In the genomic region with DNA sequence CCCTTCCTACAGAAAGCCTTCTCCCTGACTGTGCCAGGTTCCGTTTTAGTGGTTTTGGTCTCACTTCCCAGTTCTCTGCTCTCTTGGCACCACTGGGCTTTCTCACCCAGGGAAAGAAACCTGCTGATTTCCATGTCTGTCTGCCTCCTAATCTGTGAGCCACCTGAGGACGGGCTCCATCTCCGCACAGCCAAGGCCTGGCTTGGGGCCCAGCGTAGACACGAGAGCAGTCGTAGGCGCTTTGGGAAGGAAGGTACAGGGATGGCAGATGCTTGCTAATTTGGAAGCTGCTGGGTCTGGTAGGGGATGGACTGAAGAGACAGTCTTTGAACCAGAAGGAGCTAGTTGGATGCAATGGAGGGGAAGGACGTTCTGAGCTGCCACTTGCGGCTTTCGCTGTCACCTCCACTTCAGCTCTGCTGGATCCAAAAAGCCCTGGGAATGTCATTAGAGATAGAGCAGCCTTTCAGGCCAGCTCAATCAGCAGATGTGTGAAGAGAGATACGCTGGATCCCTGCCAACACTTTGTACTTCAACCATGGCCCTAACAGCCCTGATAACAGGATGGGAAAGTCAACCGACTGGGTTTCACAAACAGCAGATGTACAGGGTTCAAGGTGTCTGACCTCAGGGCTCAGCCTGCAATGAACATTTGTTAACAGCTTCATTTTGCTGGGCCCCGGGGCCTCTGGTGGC, we compare ENCODE assay signal across 8 mouse cellular contexts. TPM values are rescaled to one million over a fixed set of nuclear protein-coding genes. Genes with fewer than 3 reads are reported as not detected.
DNase-seq lines count a peak whose midpoint lies in the region; ATAC-seq and TF ChIP-seq lines count a peak whose summit lies in the region.
"Had no signal": no experiment of that assay in that cellular context is flagged by ENCODE, and none has a peak within 500 bp of the region (broad histone marks: within the 10 kb centered on the region; RNA-seq: fewer than 3 reads in every experiment).

No protein-coding gene starts in this region.

- peak; percentile 83 for TF ChIP-seq EP300 in MEL (IDR thresholded peaks at IDR 0.05; ENCODE audit: low read depth in 1 of 2, low read length in 2 of 2)

- no peaks in the 10 kb centered on the region for H3K9me3 ChIP-seq in MEL (replicated peaks; ENCODE audit: insufficient read depth, low read length)
- no peaks in the 10 kb centered on the region for H3K9me3 ChIP-seq in intestine, embryonic 16.5 days (ENCODE audit: control insufficient read depth, low read length)
- H3K9me3 ChIP-seq in liver, embryonic 13.5 days (replicated peaks), result no peaks in the 10 kb centered on the region

- TF ChIP-seq POLR2A in MEL (IDR thresholded peaks at IDR 0.05; ENCODE audit: control insufficient read depth in 1 of 2, insufficient read depth in 1 of 2, low read depth in 1 of 2, low read length in 2 of 2, poor library complexity in 1 of 2), result no peak

- peaks cover 0 to 12% of the 10 kb centered on the region in 2 experiments; a peak in 2 of 4 replicates for H3K36me3 ChIP-seq in MEL (ENCODE audit: control insufficient read depth in 1 of 2, insufficient read depth in 2 of 2, low read length in 2 of 2)
- no peaks in the 10 kb centered on the region for H3K36me3 ChIP-seq in intestine, embryonic 16.5 days (ENCODE audit: control insufficient read depth, insufficient read depth, low read length)
- no peaks in the 10 kb centered on the region for H3K36me3 ChIP-seq in liver, embryonic 13.5 days

- TF ChIP-seq CTCF in MEL (IDR thresholded peaks at IDR 0.05 in 2 of 3, conservative IDR thresholded peaks at IDR 0.05 in 1 of 3; ENCODE audit: control insufficient read depth in 1 of 3, insufficient read depth in 1 of 3, low read depth in 2 of 3, low read length in 3 of 3, poor library complexity in 1 of 3, severe bottlenecking in 1 of 3), result no peak

- WGBS in intestine, embryonic 16.5 days, result 39% methylated on average over 13 of the region's 13 CpGs
- 46% methylated on average over 13 of the region's 13 CpGs for WGBS in liver, embryonic 13.5 days (ENCODE audit: insufficient replicate concordance)

- peak; percentile 83 for DNase-seq in MEL (ENCODE audit: low read depth, low spot score)
- DNase-seq in c-Kit-positive CD71-positive TER-119-negative erythroid progenitor cells, embryonic 14.5 days (ENCODE audit: low read depth), result peak; percentile 28
- DNase-seq in frontal cortex, postnatal 25 days (ENCODE audit: low spot score in 2 of 2), result peak; percentile 25 to 43
- peak; percentile 3 for DNase-seq in liver, embryonic 13.5 days
- no peak for DNase-seq in urinary bladder, postnatal 14 days (ENCODE audit: low spot score)

- no peak for TF ChIP-seq RAD21 in MEL (IDR thresholded peaks at IDR 0.05; ENCODE audit: low read depth, low read length)

- peak overlapping the region; percentile 30; the same call in 1 of the 2 replicates for H3K4me2 ChIP-seq in intestine, embryonic 16.5 days (ENCODE audit: low read depth, low read length)
- H3K4me2 ChIP-seq in liver, embryonic 13.5 days, result no peak overlapping the region

- H3K9ac ChIP-seq in MEL (ENCODE audit: control insufficient read depth, low read depth, low read length, poor library complexity, severe bottlenecking), result no peak overlapping the region
- H3K9ac ChIP-seq in intestine, embryonic 16.5 days (ENCODE audit: low read depth, low read length), result peak overlapping the region; percentile 31; the same call in 1 of the 2 replicates
- H3K9ac ChIP-seq in liver, embryonic 13.5 days, result no peak overlapping the region

- peak; percentile 93 for ATAC-seq in intestine, embryonic 16.5 days
- peak; percentile 66 for ATAC-seq in liver, embryonic 13.5 days (ENCODE audit: low read depth)
- ATAC-seq in erythroid progenitor cell, adult 5-6 weeks (replicated peaks; ENCODE audit: low FRiP score, poor library complexity, severe bottlenecking), result no peak

- H3K27ac ChIP-seq in MEL (ENCODE audit: control insufficient read depth, low read depth, low read length), result no peak overlapping the region
- H3K27ac ChIP-seq in intestine, embryonic 16.5 days (ENCODE audit: low read length), result peak overlapping the region; percentile 78
- no peak overlapping the region for H3K27ac ChIP-seq in liver, embryonic 13.5 days

- no peaks in the 10 kb centered on the region for H3K79me2 ChIP-seq in MEL (ENCODE audit: control insufficient read depth, insufficient read depth, low read length, poor library complexity)

- no peak overlapping the region for H3K4me3 ChIP-seq in MEL (ENCODE audit: control insufficient read depth in 1 of 2, insufficient read depth in 1 of 2, low read depth in 2 of 2, low read length in 2 of 2)
- no peak overlapping the region for H3K4me3 ChIP-seq in intestine, embryonic 16.5 days (ENCODE audit: low read length)
- no peak overlapping the region for H3K4me3 ChIP-seq in liver, embryonic 13.5 days (replicated peaks)

- peaks cover 0 to 2% of the 10 kb centered on the region in 2 experiments; a peak in 1 of 4 replicates for H3K27me3 ChIP-seq in MEL (ENCODE audit: control insufficient read depth in 1 of 2, insufficient read depth in 2 of 2, low read length in 2 of 2)
- no peaks in the 10 kb centered on the region for H3K27me3 ChIP-seq in intestine, embryonic 16.5 days (replicated peaks; ENCODE audit: control insufficient read depth, insufficient read depth, low read length)
- H3K27me3 ChIP-seq in liver, embryonic 13.5 days, result peaks cover 7% of the 10 kb centered on the region

- peaks cover 11 to 19% of the 10 kb centered on the region in 2 experiments for H3K4me1 ChIP-seq in MEL (ENCODE audit: control insufficient read depth in 1 of 2, insufficient read depth in 2 of 2, low read length in 2 of 2)
- H3K4me1 ChIP-seq in intestine, embryonic 16.5 days (ENCODE audit: control insufficient read depth, insufficient read depth, low read length), result peaks cover 32% of the 10 kb centered on the region
- peaks cover 26% of the 10 kb centered on the region for H3K4me1 ChIP-seq in liver, embryonic 13.5 days (replicated peaks)

TF ChIP-seq in MEL, 35 proteins besides CTCF, POLR2A, EP300 and RAD21:
- TF ChIP-seq GATA1 (IDR thresholded peaks at IDR 0.05; ENCODE audit: low read depth, low read length) (peak; percentile 90), TBP (IDR thresholded peaks at IDR 0.05; ENCODE audit: low read depth, low read length) (no peak), BHLHE40 (IDR thresholded peaks at IDR 0.05; ENCODE audit: borderline replicate concordance, low read depth, low read length) (0 out of 2 replicates have a peak, but pooled peaks have one; percentile 26), TAL1 (IDR thresholded peaks at IDR 0.05; ENCODE audit: low read length) (peak; percentile 58), MYB (IDR thresholded peaks at IDR 0.05; ENCODE audit: low read depth, low read length) (peak; percentile 45; the same call in 1 of the 2 replicates), CHD1 (IDR thresholded peaks at IDR 0.05; ENCODE audit: low read depth, low read length) (no peak), KAT2A (conservative IDR thresholded peaks at IDR 0.05; ENCODE audit: low read depth, low read length) (no peak), TCF12 (IDR thresholded peaks at IDR 0.05; ENCODE audit: low read depth, low read length) (peak; percentile 88), SIN3A (IDR thresholded peaks at IDR 0.05; ENCODE audit: low read length) (peak; percentile 68), MXI1 (IDR thresholded peaks at IDR 0.05; ENCODE audit: low read depth, low read length) (peak; percentile 36; the same call in 1 of the 2 replicates), RCOR1 (IDR thresholded peaks at IDR 0.05; ENCODE audit: low read depth, low read length) (peak; percentile 77), ETS1 (IDR thresholded peaks at IDR 0.05; ENCODE audit: low read depth, low read length) (peak; percentile 87)

RNA-seq across cellular contexts. Expression of a gene that starts 9.4 kb away (rescaled TPM):
- 1.9 and 2.0 TPM in 2 replicates for total RNA-seq in MEL (2012; rRNA removed)
- polyA plus RNA-seq in MEL (2012; ENCODE audit: insufficient read depth in 1 of 2, insufficient read length in 2 of 2, low read depth in 1 of 2, low replicate concordance in 2 of 2, missing spikeins in 1 of 2), result 1 to 10 TPM in 1 of 2 experiments, not detected in 1; 2.1 TPM
- polyA plus RNA-seq in intestine, embryonic 16.5 days (2015; fragmentation: Nextera tagmentation; extraction: Ambion mirVana), result 638 and 702 TPM in 2 replicates
- 44.1 and 50.6 TPM in 2 replicates for polyA plus RNA-seq in liver, embryonic 13.5 days (2015; fragmentation: Nextera tagmentation; extraction: Ambion mirVana)
- total RNA-seq in erythroid progenitor cell, adult 5-6 weeks (2015; ENCODE audit: low replicate concordance), result not detected in 2 replicates
- 1.7 and 3.5 TPM in 2 replicates for total RNA-seq in erythroid progenitor cell, adult 5-6 weeks (2017; ENCODE audit: low replicate concordance)

RNA-seq across cellular contexts. Expression of a gene that starts 37.3 kb away (rescaled TPM):
- not detected in 2 replicates for total RNA-seq in MEL (2012; rRNA removed)
- not detected for polyA plus RNA-seq in MEL (2012; ENCODE audit: insufficient read depth in 1 of 2, insufficient read length in 2 of 2, low read depth in 1 of 2, low replicate concordance in 2 of 2, missing spikeins in 1 of 2)
- 0.24 and 0.34 TPM in 2 replicates for polyA plus RNA-seq in intestine, embryonic 16.5 days (2015; fragmentation: Nextera tagmentation; extraction: Ambion mirVana)
- 0.03 and 0.05 TPM in 2 replicates for polyA plus RNA-seq in liver, embryonic 13.5 days (2015; fragmentation: Nextera tagmentation; extraction: Ambion mirVana)
- not detected in 2 replicates for total RNA-seq in erythroid progenitor cell, adult 5-6 weeks (2015; ENCODE audit: low replicate concordance)
- not detected in 2 replicates for total RNA-seq in erythroid progenitor cell, adult 5-6 weeks (2017; ENCODE audit: low replicate concordance)

RNA-seq across cellular contexts. Expression of a gene that starts 59.1 kb away (rescaled TPM):
- not detected in 2 replicates for total RNA-seq in MEL (2012; rRNA removed)
- polyA plus RNA-seq in MEL (2012; ENCODE audit: insufficient read depth in 1 of 2, insufficient read length in 2 of 2, low read depth in 1 of 2, low replicate concordance in 2 of 2, missing spikeins in 1 of 2), result not detected
- 9.7 and 13.3 TPM in 2 replicates for polyA plus RNA-seq in intestine, embryonic 16.5 days (2015; fragmentation: Nextera tagmentation; extraction: Ambion mirVana)
- 2.9 and 4.0 TPM in 2 replicates for polyA plus RNA-seq in liver, embryonic 13.5 days (2015; fragmentation: Nextera tagmentation; extraction: Ambion mirVana)
- total RNA-seq in erythroid progenitor cell, adult 5-6 weeks (2015; ENCODE audit: low replicate concordance), result not detected in 2 replicates
- total RNA-seq in erythroid progenitor cell, adult 5-6 weeks (2017; ENCODE audit: low replicate concordance), result not detected in 2 replicates
- total RNA-seq: layer of hippocampus, postnatal 25 days had no signal

Comparison
In these comparisons a context has a peak if more than half of its experiments do, and no peak if none do; other contexts are left out.
1. RNA of a gene that starts 9.4 kb away (polyA plus RNA-seq): 638 to 702 TPM in intestine, embryonic 16.5 days and 44.1 to 50.6 TPM in liver, embryonic 13.5 days; 2.1 TPM in MEL; every median in the first group is over 10 times any median in the second.